ENCODE assay signal across 12 mouse cellular contexts in genomic region chr8:122102286-122102685, GRCm38 (mm10).
DNase-seq lines count a peak whose midpoint lies in the region; ATAC-seq and TF ChIP-seq lines count a peak whose summit lies in the region.
"Had no signal": no experiment of that assay in that cellular context is flagged by ENCODE, and none has a peak within 500 bp of the region (broad histone marks: within the 10 kb centered on the region; RNA-seq: fewer than 3 reads in every experiment).

No protein-coding gene starts in this region.

- no peak for TF ChIP-seq POLR2A in myocyte (IDR thresholded peaks at IDR 0.05; ENCODE audit: insufficient read length, low read depth)

- no peak for TF ChIP-seq EP300 in heart, postnatal 0 days (IDR thresholded peaks at IDR 0.05; ENCODE audit: low read depth)

- no peaks in the 10 kb centered on the region for H3K79me2 ChIP-seq in myocyte (ENCODE audit: control insufficient read depth, insufficient read depth)

- no peak for DNase-seq in heart, postnatal 0 days (ENCODE audit: low spot score)
- no peak for DNase-seq in heart, adult 11 months
- DNase-seq in left cerebral cortex, adult 8-10 months (ENCODE audit: low spot score in 2 of 2) = no peak
- DNase-seq: thymus, adult 2 months had no signal

- H3K4me3 ChIP-seq in heart, postnatal 0 days (ENCODE audit: low read depth, low read length) = no peak overlapping the region
- no peak overlapping the region for H3K4me3 ChIP-seq in midbrain, embryonic 12.5 days
- no peak overlapping the region for H3K4me3 ChIP-seq in midbrain, embryonic 16.5 days (ENCODE audit: low read depth, low read length)
- no peak overlapping the region for H3K4me3 ChIP-seq in embryonic facial prominence, embryonic 12.5 days
- no peak overlapping the region for H3K4me3 ChIP-seq in myocyte
- H3K4me3 ChIP-seq: layer of hippocampus, adult 2 months; liver, embryonic 12.5 days had no signal

- no peaks in the 10 kb centered on the region for H3K27me3 ChIP-seq in heart, postnatal 0 days (ENCODE audit: control insufficient read depth, insufficient read depth, low read length)
- H3K27me3 ChIP-seq in midbrain, embryonic 12.5 days = no peaks in the 10 kb centered on the region; the same call in 1 of the 2 replicates
- no peaks in the 10 kb centered on the region for H3K27me3 ChIP-seq in midbrain, embryonic 16.5 days (ENCODE audit: control insufficient read depth, insufficient read depth, low read depth, low read length)
- no peaks in the 10 kb centered on the region for H3K27me3 ChIP-seq in embryonic facial prominence, embryonic 12.5 days
- H3K27me3 ChIP-seq in myocyte (ENCODE audit: control insufficient read depth, insufficient read depth, insufficient read length) = no peaks in the 10 kb centered on the region

- TF ChIP-seq CTCF in heart, postnatal 0 days (IDR thresholded peaks at IDR 0.05; ENCODE audit: low read depth) = no peak

- no peak for ATAC-seq in heart, postnatal 0 days (ENCODE audit: insufficient read depth, low read depth)
- no peak for ATAC-seq in midbrain, embryonic 12.5 days (ENCODE audit: low FRiP score, low read depth)
- no peak for ATAC-seq in midbrain, embryonic 16.5 days
- no peak; the same call in 1 of the 2 replicates for ATAC-seq in embryonic facial prominence, embryonic 12.5 days (ENCODE audit: insufficient number of reproducible peaks, insufficient read depth, low FRiP score, low TSS enrichment)
- ATAC-seq in megakaryocyte-erythroid progenitor cell, adult 5-6 weeks (replicated peaks; ENCODE audit: low FRiP score, low TSS enrichment, poor library complexity, severe bottlenecking) = no peak
- ATAC-seq: inflammation-experienced regulatory T-cells, adult 6 months; liver, embryonic 12.5 days had no signal

- no peak overlapping the region for H3ac ChIP-seq in myocyte (ENCODE audit: control insufficient read depth, insufficient read length)

- no peaks in the 10 kb centered on the region for H3K36me3 ChIP-seq in heart, postnatal 0 days (replicated peaks; ENCODE audit: control insufficient read depth, insufficient read depth, low read length)
- no peaks in the 10 kb centered on the region for H3K36me3 ChIP-seq in midbrain, embryonic 12.5 days
- no peaks in the 10 kb centered on the region for H3K36me3 ChIP-seq in midbrain, embryonic 16.5 days (ENCODE audit: control insufficient read depth, insufficient read depth, low read length)
- H3K36me3 ChIP-seq in embryonic facial prominence, embryonic 12.5 days = no peaks in the 10 kb centered on the region
- H3K36me3 ChIP-seq in myocyte (ENCODE audit: control insufficient read depth, insufficient read depth) = no peaks in the 10 kb centered on the region
- H3K36me3 ChIP-seq: liver, embryonic 12.5 days had no signal

- H3K27ac ChIP-seq in heart, postnatal 0 days (ENCODE audit: low read depth) = peak overlapping the region; percentile 36; the same call in 1 of the 2 replicates
- H3K27ac ChIP-seq in midbrain, embryonic 12.5 days (replicated peaks) = 0 out of 2 replicates have a peak overlapping the region, but pooled peaks have one; percentile 35
- no peak overlapping the region for H3K27ac ChIP-seq in midbrain, embryonic 16.5 days (ENCODE audit: low read length)
- H3K27ac ChIP-seq in embryonic facial prominence, embryonic 12.5 days = peak overlapping the region; percentile 83
- H3K27ac ChIP-seq: layer of hippocampus, adult 2 months; liver, embryonic 12.5 days had no signal

- H3K9ac ChIP-seq in heart, postnatal 0 days (replicated peaks; ENCODE audit: low read depth, low read length) = no peak overlapping the region
- no peak overlapping the region for H3K9ac ChIP-seq in midbrain, embryonic 12.5 days (replicated peaks)
- no peak overlapping the region for H3K9ac ChIP-seq in midbrain, embryonic 16.5 days (ENCODE audit: low read depth, low read length)
- no peak overlapping the region for H3K9ac ChIP-seq in embryonic facial prominence, embryonic 12.5 days
- H3K9ac ChIP-seq: liver, embryonic 12.5 days had no signal

- H3K4me1 ChIP-seq in heart, postnatal 0 days (ENCODE audit: control insufficient read depth, insufficient read depth) = peaks cover 30% of the 10 kb centered on the region
- H3K4me1 ChIP-seq in midbrain, embryonic 12.5 days = peaks cover 12% of the 10 kb centered on the region
- H3K4me1 ChIP-seq in midbrain, embryonic 16.5 days (ENCODE audit: control insufficient read depth, insufficient read depth, low read length) = peaks cover 3% of the 10 kb centered on the region; the same call in 1 of the 2 replicates
- H3K4me1 ChIP-seq in embryonic facial prominence, embryonic 12.5 days = peaks cover 19% of the 10 kb centered on the region

- H3K9me3 ChIP-seq in heart, postnatal 0 days (replicated peaks; ENCODE audit: control insufficient read depth, low read length) = no peaks in the 10 kb centered on the region
- H3K9me3 ChIP-seq in midbrain, embryonic 12.5 days = no peaks in the 10 kb centered on the region
- no peaks in the 10 kb centered on the region for H3K9me3 ChIP-seq in midbrain, embryonic 16.5 days (replicated peaks; ENCODE audit: control insufficient read depth, low read length, poor library complexity, severe bottlenecking)
- H3K9me3 ChIP-seq in embryonic facial prominence, embryonic 12.5 days = no peaks in the 10 kb centered on the region
- H3K9me3 ChIP-seq: liver, embryonic 12.5 days had no signal

- H3K4me2 ChIP-seq in heart, postnatal 0 days (ENCODE audit: low read depth, low read length) = no peak overlapping the region
- no peak overlapping the region for H3K4me2 ChIP-seq in midbrain, embryonic 12.5 days (replicated peaks)
- no peak overlapping the region for H3K4me2 ChIP-seq in midbrain, embryonic 16.5 days (ENCODE audit: low read length)
- H3K4me2 ChIP-seq in embryonic facial prominence, embryonic 12.5 days (replicated peaks) = no peak overlapping the region
- H3K4me2 ChIP-seq in myocyte (ENCODE audit: low read depth) = peak overlapping the region; percentile 41
- H3K4me2 ChIP-seq: liver, embryonic 12.5 days had no signal

- WGBS in heart, postnatal 0 days = 47% methylated on average over 8 of the region's 8 CpGs
- 15% methylated on average over 8 of the region's 8 CpGs for WGBS in midbrain, embryonic 12.5 days
- WGBS in midbrain, embryonic 16.5 days = 20% methylated on average over 8 of the region's 8 CpGs
- WGBS in embryonic facial prominence, embryonic 12.5 days = 34% methylated on average over 8 of the region's 8 CpGs

TF ChIP-seq in myocyte, 11 proteins besides CTCF, POLR2A, EP300 and RAD21:
- TF ChIP-seq MAX (IDR thresholded peaks at IDR 0.05; ENCODE audit: low read depth) (no peak), TCF12 (IDR thresholded peaks at IDR 0.05; ENCODE audit: insufficient read depth, poor library complexity, severe bottlenecking) (no peak), MYOG (IDR thresholded peaks at IDR 0.05; ENCODE audit: control insufficient read depth in 1 of 3, insufficient read depth in 1 of 3, insufficient read length in 2 of 3, low read depth in 2 of 3) (no peak), REST (IDR thresholded peaks at IDR 0.05; ENCODE audit: insufficient read depth, insufficient read length) (no peak)
